13 mouse cellular contexts compared by ENCODE assay signal in the genomic region with DNA sequence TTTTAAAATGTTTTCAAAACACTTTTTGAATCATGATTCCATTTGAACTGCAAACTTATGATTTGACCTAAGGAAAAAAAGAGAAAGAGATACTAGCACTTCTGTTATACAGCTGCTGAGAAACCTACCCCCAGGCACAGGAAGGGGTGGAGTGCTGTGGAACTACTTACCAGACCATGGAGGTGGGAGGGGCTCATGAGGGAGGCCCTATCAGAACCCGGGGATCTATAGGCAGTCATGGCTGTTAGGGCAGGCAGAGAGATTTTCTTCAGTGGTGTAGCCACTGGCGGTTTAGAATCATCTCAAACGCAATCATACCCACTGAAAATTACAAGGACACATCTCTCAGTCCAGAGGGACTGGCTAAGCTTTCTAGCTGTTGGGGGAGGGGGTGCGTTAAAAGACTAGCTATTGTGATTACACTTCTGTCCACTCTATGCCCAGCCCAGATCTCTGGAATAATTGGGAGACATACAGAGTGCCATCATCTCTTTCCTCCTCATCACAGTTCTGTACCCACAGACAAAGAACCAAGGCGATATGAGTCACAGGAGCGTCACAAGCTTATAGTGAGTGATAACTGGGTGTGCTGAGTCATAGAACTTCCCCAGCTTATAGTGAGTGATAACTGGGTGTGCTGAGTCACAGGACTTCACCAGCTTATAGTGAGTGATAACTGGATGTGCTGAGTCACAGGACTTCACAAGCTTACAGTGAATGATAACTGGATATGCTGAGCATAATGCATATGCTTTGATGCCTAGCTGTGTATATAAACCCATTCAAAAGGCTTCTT.
A peak's percentile ranks its signal among the peaks of the same experiment; 100 is the strongest.
DNase-seq lines count a peak whose midpoint lies in the region; ATAC-seq and TF ChIP-seq lines count a peak whose summit lies in the region.
"Had no signal": no experiment of that assay in that cellular context is flagged by ENCODE, and none has a peak within 500 bp of the region (broad histone marks: within the 10 kb centered on the region; RNA-seq: fewer than 3 reads in every experiment).

No protein-coding gene starts in this region.

- no peak overlapping the region for H3K9ac ChIP-seq in intestine, postnatal 0 days (ENCODE audit: low read depth, low read length)
- H3K9ac ChIP-seq: neural tube, embryonic 13.5 days had no signal

- DNase-seq in adrenal gland, adult (ENCODE audit: inconsistent age in 2 of 2, low spot score in 1 of 2), result peak; percentile 60 to 75
- no peak for DNase-seq in adrenal gland, postnatal 4 days (ENCODE audit: low spot score in 2 of 2)
- peak; percentile 33 to 38 for DNase-seq in right cerebral cortex, adult 2 months (ENCODE audit: low spot score in 2 of 2)
- no peak for DNase-seq in right cerebral cortex, postnatal 10 days (ENCODE audit: low spot score in 2 of 2)
- no peak for DNase-seq in layer of hippocampus, adult 18-20 months (ENCODE audit: low spot score in 2 of 2)
- DNase-seq in urinary bladder, adult 2 months (ENCODE audit: low spot score), result no peak
- DNase-seq: gastrocnemius, postnatal 25 days; spleen, adult 18-20 months had no signal

- no peaks in the 10 kb centered on the region for H3K36me3 ChIP-seq in intestine, postnatal 0 days (ENCODE audit: control insufficient read depth, insufficient read depth)
- H3K36me3 ChIP-seq: neural tube, embryonic 13.5 days had no signal

- 84% methylated on average over 6 of the region's 6 CpGs for WGBS in intestine, postnatal 0 days

- no peaks in the 10 kb centered on the region for H3K27me3 ChIP-seq in intestine, postnatal 0 days (replicated peaks; ENCODE audit: control insufficient read depth, insufficient read depth, low read length)
- H3K27me3 ChIP-seq: neural tube, embryonic 13.5 days had no signal

- H3K4me3 ChIP-seq in intestine, postnatal 0 days (ENCODE audit: low read depth, low read length), result no peak overlapping the region
- H3K4me3 ChIP-seq: left cerebral cortex, adult 2 months; neural tube, embryonic 13.5 days had no signal

- H3K27ac ChIP-seq in intestine, postnatal 0 days (ENCODE audit: low read depth, low read length), result no peak overlapping the region
- H3K27ac ChIP-seq: hindbrain, postnatal 0 days; left cerebral cortex, adult 2 months; neural tube, embryonic 13.5 days had no signal

- TF ChIP-seq CTCF in intestine, postnatal 0 days (IDR thresholded peaks at IDR 0.05; ENCODE audit: low read depth), result no peak

- peak; percentile 70 for ATAC-seq in intestine, postnatal 0 days
- no peak for ATAC-seq in activated CD4-positive, CD25-positive, alpha-beta regulatory T cell, adult 4 months
- ATAC-seq: hindbrain, postnatal 0 days had no signal

- no peaks in the 10 kb centered on the region for H3K9me3 ChIP-seq in intestine, postnatal 0 days (ENCODE audit: control insufficient read depth)
- H3K9me3 ChIP-seq: neural tube, embryonic 13.5 days had no signal

- H3K4me2 ChIP-seq in intestine, postnatal 0 days (replicated peaks; ENCODE audit: low read depth), result no peak overlapping the region
- H3K4me2 ChIP-seq: neural tube, embryonic 13.5 days had no signal

- no peaks in the 10 kb centered on the region for H3K4me1 ChIP-seq in intestine, postnatal 0 days (replicated peaks; ENCODE audit: control insufficient read depth, insufficient read depth, low read length)
- H3K4me1 ChIP-seq: neural tube, embryonic 13.5 days had no signal

Comparison
In these comparisons a context has a peak if more than half of its experiments do, and no peak if none do; other contexts are left out.
1. DNase-seq: peak in adrenal gland, adult (2 of 2) and right cerebral cortex, adult 2 months (2 of 2); none in adrenal gland, postnatal 4 days (0 of 2), right cerebral cortex, postnatal 10 days (0 of 2), layer of hippocampus, adult 18-20 months (0 of 2) and urinary bladder, adult 2 months (single experiment).